Mouse (Mus musculus): Measurements from ENCODE around the gene Skida1. TPM values are rescaled to one million over a fixed set of nuclear protein-coding genes. Genes with fewer than 3 reads are reported as not detected.

The Skida1 gene
- total RNA-seq, 2 experiments from 2014 or later: 17.2 to 17.3 TPM

GRCm38 (mm10) chr2:18015581-18015980 lies 33.3 kb downstream of the Skida1 start:
- DNase-seq: no peak

- DNase-seq: no peak
Measured at GRCm38 (mm10) chr2:18012866-18013265, 36.0 kb downstream of the Skida1 start.

- no peak for DNase-seq
Measured at GRCm38 (mm10) chr2:18011226-18011625, 37.6 kb downstream of the Skida1 start.

GRCm38 (mm10) chr2:18005137-18005536 lies 43.7 kb downstream of the Skida1 start:
- DNase-seq: no peak

- no peak for DNase-seq
Measured at GRCm38 (mm10) chr2:18004286-18004685, 44.6 kb downstream of the Skida1 start.

- DNase-seq: no peak
Measured at GRCm38 (mm10) chr2:18002306-18002705, 46.5 kb downstream of the Skida1 start.

- no peak for DNase-seq
Measured at GRCm38 (mm10) chr2:17996858-17997257, 52.0 kb downstream of the Skida1 start, which contains the start of gene H2al2a. Gene H2al2a, minus strand, starts transcription at chr2:17996958.

Small RNA genes within 50 kb of the gene (microRNA-seq; reads per million reads assigned to microRNA genes)
- 0.42 to 1.2 reads per million in 2 experiments for gene Mir7655

Other genes starting within 250 kb of the Skida1 start
- gene H2al2a, start 52.1 kb downstream of the Skida1 start, total RNA-seq (2021): not detected
- 1 to 10 TPM; 3.0 to 5.6 TPM for gene A930004D18Rik, start 11.3 kb downstream of the Skida1 start, total RNA-seq (2021)
- 10 to 100 TPM; 53.7 to 57.7 TPM for gene Mllt10, start 6.2 kb upstream of the Skida1 start, total RNA-seq (2021)